Mouse (Mus musculus): ENCODE data around the gene Hoxb3. TPM values are rescaled to one million over a fixed set of nuclear protein-coding genes. Genes with fewer than 3 reads are reported as not detected.
A peak's percentile ranks its signal among the peaks of the same experiment; 100 is the strongest.

Gene Hoxb3
- total RNA-seq (2021), result 10 to 100 TPM; 40.5 to 44.5 TPM
- long read RNA-seq, experiment 1, partial matches to known transcripts, result 0 of 3 reads
- long read RNA-seq, experiment 1, other reads (novel, unspliced or antisense), result 3 of 3 reads
- long read RNA-seq, experiment 2, partial matches to known transcripts, result 14 of 16 reads
- long read RNA-seq, experiment 2, other reads (novel, unspliced or antisense), result 2 of 16 reads

DNA sequence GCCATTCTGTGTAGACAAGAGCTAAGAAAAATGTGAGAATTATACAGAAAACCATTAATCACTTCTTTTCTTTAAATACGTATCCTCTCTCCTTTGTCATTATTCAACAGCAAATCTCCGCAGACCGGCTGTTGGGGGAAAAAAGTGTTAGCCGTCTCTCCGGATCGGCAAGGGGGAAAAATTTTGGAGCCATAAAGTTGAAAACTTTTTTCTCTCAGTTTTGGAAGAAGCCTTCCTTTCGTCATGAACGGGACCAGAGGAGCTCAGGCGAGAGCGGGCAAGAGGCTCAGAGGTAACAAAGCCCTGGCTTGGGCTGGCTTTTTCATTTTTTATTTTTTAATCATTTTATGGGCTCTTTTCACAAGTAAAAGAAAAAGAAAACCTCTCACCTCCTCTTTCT, at the start of gene Hoxb3:
Gene Hoxb3 (plus strand): TSS at position 173 of the 400 bp plus-strand sequence.
- no peak for DNase-seq (ENCODE audit: low spot score in 2 of 2)

DNA sequence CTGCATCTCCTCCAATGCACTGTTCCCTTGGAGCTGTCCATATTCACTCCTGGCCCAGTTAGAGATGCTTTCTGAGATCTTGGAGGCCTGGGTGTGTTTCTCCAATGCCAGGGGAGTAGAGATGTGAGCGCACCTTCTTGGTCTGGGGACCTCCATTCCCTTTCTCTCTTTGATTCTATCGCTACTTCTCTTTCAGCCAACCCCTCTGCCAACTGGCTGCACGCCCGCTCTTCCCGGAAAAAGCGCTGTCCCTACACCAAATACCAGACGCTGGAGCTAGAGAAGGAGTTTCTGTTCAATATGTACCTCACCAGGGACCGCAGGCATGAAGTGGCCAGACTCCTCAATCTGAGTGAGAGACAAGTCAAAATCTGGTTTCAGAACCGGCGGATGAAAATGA, 48.7 kb upstream of the Hoxb3 start:
- no peak for DNase-seq (ENCODE audit: low spot score in 2 of 2)

DNA sequence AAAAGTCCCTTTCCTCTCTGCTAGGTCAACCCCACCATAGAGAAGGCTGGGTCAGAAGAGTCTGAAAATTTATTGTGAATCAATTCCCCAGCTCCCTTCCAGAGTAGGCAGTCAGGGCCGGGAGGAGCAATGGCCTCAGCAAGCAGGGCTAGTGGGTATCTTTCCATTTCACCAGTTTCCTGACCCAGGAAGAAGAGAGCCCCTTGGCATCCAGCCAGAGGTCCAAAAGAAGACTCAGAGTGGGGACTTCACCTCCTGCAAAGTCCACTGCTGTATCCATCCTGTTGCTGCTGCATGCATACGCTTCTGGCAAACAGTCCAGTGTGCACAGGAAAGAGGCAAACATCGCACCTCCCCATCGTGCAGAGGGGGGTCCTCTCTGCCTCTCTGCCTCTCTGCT, 47.2 kb upstream of the Hoxb3 start:
- no peak for DNase-seq (ENCODE audit: low spot score in 2 of 2)

DNA sequence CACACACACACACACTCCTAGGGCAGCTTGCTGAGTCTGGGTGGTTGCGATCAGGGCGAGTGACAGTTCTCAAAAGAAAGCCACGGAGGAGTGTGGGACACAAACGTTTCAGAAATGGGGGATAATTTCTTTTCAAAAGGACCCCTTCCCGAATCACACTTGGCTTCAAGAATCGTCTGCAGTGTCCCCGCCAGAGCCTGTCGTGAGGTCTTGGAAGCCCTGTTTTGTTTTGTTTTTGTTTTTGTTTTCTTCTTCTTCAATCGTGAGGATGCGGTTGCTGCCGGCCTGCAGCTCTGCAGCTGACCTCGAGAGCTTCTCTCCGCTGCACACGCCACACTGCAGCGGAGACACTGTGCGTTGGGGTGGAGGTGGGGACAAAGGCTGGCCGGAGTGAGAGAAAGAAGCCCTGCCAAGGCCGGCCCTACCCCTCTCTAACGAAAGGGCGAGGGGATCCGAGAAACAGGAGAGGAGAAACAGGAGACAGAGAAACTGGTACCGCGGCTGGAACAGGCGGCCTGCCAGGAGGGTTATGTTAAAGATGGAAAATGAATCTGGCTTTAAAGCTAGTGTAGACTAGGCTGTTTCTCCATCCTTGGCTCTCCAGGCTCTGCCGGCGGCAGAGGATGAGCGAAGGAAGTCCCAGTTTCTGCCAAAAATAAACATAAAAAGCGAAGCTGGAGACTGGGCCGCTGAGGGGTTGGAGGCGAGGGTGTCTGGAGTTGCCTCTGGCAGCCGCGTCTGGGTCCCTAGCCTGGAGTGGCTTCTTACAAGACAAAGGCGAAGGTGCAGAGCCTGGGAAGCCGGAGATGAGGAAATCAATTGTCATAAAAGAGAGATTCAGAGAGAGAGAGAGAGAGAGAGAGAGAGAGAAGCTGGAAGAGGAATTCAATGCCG, 45.7 kb upstream of the Hoxb3 start:
- DNase-seq (ENCODE audit: low spot score in 2 of 2), result no peak

DNA sequence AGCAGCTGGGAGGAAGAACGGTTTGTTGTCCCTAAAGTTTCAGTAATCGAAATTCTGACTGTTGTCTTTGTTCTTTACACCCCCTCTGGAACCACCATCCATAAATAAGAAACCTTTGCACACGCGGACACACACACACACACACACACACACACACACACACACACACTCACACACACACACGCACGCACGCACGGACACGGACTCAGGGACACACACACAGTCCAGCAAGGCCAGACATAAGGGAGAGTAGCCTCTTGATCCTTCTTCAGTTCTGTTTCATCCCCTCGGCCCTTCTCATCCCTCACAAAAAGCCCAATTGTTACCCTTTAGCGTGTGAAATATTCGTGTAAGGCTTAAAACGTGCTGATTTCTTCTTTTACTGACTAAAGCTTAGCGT, 44.8 kb upstream of the Hoxb3 start:
- no peak for DNase-seq (ENCODE audit: low spot score in 2 of 2)

DNA sequence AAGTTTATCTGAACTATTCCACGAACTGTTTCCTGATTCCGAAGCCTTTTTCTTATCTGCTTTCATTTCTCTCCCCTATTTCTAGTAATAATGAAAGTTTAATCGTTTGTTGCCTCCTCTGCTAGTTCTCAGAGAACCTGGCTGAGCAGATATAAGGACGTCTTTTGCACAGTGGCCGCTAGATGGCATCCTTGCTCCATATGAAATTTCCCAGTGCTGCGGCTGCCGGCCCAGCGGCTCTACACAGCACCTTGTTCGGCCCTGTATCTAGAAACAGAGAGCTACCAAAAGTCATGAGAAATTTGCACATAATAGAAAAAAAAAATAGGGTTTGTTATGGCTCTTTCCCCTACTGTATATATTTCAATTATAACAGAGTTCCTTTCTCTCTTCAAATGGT, 44.4 kb upstream of the Hoxb3 start:
- DNase-seq (ENCODE audit: low spot score in 2 of 2), result peak in 1 of 2 experiments; percentile 71

DNA sequence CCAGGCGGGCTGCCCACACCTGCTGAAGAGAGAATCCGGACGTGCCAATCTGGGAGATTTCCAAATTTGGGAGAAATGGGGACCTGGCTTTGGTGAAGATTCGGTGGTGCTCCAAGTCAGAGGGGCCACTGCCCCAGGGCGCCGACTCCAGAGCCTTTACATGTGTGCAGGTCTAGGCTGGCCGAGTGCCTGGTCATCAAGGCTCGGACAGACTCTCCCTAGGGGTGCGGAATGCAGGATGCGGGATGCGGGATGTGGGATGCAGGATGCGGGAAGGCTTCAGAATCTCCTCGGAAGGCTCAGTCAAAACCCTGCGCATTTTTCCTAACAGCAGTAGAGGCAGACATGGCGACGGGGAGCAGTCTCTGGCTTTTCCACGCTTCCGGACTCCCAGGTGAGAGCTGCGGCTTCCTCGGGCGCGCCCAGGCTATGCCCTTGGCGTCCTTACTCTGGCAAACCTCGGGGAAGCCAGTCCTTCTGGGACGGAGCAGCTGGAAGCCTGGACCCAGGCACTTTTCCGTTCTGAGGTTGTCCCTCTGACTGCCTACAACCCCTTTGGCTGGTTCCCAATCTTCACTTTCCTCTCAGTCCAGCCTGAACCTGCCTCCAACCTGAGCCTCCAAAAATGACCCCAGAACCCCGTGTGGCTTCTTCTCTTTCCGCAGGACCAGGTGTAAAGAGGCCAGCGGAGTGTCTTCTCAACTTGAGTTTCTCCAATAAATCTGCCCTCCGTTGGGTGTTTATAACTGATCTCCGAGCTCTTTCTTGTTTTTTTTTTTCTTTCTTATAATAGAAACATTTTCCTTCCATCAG, 43.5 kb upstream of the Hoxb3 start:
- DNase-seq (ENCODE audit: low spot score in 2 of 2), result no peak

DNA sequence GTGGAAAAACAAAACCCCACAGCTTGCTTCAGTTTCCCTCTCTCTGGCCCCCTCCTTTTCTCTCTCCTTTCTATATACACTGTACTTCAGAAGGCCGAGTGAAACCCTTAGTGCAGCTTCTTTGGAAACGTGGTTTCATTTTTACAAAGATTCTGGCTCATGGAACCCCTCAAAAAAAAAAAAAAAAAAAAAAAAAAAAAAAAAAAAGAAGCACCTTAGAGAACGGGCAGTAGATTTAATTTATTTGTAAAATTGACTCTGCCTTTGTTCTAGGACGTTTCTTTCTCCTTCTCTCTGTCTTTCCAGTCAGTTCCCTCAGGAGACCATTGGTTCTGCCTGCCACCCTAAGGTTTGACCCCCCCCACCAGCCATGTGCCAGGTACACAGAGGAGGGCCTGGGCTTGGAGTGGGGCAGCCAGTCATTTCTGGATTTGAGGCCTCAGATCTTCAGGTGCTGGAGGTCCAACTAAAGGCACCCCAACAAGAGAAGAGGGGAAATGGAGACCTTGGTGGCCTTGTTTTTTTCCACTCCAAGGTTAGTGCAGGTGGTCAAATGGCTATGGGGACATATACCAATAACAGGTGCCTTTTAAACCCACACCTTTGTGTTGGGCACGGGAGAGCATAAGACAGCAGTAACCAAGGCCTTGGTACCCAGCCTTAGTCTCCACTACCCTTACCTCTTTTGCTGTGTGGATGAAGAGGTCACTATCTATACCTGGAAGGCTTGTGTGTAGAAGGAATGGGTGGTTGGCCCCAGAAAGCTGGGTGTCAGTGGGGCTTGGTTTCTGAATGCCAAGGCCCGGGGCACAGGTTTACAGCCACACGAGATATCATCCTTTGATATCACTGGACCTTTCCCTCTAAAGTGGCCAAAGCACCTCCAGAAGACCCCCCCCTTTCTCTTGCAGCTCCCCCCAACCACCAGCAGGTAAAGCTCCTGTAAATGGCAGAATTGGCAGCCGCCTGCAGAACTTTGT, 42.4 kb upstream of the Hoxb3 start:
- DNase-seq (ENCODE audit: low spot score in 2 of 2), result no peak

DNA sequence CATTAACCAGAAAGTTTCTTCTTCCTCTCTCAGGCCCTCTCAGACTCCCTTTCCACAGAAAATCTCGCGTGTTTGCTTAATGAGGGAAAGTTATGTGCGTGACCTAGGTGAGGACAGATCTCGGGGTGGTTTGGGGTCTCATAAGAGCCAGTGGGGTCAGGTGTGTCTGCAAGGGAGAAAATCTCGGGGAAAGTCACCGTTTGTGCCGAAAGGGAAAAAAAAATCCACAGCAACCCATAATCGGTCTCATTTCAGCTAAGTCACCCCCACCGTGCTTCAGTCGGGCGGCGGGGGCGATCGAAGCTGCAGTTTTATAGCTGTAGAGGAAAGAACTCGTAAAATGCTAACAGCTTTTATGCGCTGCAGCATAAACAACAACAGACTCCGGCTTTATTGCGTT, 41.7 kb upstream of the Hoxb3 start:
- no peak for DNase-seq (ENCODE audit: low spot score in 2 of 2)

DNA sequence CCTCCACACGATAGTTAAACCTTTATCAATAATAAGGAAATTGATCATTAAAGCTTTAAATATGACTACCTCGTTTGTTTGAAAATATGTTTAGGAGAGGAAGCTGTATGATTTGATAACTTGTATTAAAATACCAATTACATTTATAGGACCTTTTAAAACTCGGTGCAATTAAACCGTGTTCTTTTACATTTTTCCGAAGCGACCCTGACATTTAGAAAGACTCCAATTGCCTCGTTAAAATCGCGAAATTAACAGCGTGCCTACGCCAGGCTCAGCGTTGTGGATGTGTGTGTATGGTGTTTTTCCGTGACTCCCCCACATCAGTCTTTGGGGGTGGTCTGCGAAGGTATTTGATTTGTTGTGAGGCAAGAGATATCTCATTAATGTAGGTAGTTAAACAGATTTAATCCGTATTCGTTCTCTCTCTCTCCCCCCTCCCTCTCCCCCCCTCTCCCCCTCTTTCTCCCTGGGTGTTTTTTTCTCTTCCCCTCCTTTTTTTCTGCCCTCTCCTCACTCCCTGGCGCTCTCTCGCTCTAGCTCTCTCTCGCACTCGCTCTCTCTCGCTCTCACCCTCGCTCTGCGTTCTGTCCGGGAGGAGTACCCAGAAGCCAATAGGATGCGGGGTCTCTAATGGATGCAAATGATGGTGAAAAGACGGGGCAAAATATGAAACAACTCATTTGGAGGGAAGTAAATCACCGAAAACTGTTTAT, 41.1 kb upstream of the Hoxb3 start, which contains the start of gene Hoxb8:
Gene Hoxb8 (plus strand): TSS at position 51 of the 716 bp plus-strand sequence.
- no peak for DNase-seq (ENCODE audit: low spot score in 2 of 2)

DNA sequence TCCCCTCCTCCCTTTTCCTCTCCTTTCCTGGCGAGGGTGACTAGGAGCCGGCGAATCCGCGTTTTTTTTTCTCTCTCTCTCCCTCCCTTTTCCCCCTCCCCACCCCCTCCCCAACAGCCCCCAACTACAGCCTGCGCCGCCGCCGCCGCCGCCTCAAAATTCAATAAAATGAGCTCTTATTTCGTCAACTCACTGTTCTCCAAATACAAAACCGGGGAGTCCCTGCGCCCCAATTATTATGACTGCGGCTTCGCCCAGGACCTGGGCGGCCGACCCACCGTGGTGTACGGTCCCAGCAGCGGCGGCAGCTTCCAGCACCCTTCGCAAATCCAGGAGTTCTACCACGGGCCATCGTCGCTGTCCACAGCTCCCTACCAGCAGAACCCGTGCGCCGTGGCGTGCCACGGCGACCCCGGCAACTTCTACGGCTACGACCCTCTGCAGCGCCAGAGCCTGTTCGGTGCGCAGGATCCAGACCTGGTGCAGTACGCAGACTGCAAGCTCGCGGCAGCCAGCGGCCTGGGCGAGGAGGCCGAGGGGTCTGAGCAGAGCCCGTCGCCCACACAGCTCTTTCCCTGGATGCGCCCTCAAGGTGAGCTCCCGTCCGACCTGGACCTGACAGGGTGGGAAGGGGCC, 40.2 kb upstream of the Hoxb3 start:
- DNase-seq (ENCODE audit: low spot score in 2 of 2), result no peak

DNA sequence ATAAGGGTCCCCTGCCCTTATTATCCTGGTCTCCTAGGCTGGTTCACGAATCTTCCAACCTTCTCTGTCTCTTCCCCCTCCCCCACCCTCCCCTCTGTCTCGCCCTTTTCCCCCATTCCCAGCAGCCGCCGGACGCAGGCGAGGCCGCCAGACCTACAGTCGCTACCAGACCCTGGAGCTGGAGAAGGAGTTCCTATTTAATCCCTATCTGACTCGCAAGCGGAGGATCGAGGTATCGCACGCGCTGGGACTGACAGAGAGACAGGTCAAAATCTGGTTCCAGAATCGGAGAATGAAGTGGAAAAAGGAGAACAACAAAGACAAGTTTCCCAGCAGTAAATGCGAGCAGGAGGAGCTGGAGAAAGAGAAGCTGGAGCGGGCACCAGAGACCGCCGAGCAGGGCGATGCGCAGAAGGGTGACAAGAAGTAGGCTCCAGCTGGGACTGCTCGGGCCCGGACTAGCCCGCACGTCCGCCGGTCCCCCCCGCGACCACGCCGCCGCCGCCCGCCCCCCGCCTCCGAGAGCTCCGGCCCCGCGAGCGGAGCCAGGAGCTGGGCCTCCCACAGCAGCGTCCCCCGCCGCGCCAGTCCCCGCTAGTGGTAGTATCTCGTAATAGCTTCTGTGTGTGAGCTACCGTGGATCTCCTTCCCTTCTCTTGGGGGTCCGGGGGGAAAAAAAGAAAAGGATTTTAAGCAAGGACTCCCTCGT, 38.9 kb upstream of the Hoxb3 start:
- DNase-seq (ENCODE audit: low spot score in 2 of 2), result no peak

DNA sequence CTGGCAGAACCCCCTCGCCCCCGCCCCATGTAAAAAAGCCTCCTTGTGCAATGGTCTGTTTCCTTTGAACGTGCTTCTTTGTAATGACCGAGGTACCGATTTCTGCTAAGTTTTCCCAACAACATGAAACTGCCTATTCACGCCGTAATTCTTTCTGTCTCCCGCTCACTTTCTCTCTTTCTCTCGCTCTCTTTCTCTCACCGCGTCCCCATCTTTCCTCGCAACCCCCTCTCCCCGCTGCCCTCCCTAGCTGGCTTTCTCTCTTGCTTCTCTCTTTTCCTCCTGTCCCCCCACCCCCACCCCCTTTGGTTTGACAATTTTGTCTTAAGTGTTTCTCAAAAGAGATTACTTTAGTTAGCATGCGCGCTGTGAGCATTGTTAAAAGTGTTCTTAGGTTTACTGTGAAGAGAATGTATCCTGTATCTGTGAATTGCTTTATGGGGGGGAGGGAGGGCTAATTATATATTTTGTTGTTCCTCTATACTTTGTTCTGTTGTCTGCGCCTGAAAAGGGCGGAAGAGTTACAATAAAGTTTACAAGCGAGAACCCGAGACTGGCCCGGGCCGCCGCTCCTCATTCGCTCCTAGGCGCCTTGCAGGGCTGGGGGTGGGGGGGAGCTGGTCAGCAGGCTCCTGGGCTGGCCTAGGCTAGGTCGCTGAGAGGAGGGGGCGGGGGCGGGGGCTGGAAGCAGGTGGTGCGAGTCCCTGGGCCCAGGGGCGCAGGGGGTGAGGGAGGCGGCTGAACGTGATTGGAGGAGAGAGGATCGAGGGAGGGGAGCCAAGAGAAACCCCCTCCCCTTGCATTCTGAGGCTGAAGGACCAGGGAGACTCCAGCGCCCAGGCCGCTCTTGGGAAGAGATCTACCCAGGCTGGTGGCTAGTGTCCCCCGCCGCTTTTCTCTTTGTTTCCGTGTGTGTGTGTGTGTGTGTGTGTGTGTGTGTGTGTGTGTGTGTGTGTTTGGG, 38.1 kb upstream of the Hoxb3 start:
- DNase-seq (ENCODE audit: low spot score in 2 of 2), result no peak

DNA sequence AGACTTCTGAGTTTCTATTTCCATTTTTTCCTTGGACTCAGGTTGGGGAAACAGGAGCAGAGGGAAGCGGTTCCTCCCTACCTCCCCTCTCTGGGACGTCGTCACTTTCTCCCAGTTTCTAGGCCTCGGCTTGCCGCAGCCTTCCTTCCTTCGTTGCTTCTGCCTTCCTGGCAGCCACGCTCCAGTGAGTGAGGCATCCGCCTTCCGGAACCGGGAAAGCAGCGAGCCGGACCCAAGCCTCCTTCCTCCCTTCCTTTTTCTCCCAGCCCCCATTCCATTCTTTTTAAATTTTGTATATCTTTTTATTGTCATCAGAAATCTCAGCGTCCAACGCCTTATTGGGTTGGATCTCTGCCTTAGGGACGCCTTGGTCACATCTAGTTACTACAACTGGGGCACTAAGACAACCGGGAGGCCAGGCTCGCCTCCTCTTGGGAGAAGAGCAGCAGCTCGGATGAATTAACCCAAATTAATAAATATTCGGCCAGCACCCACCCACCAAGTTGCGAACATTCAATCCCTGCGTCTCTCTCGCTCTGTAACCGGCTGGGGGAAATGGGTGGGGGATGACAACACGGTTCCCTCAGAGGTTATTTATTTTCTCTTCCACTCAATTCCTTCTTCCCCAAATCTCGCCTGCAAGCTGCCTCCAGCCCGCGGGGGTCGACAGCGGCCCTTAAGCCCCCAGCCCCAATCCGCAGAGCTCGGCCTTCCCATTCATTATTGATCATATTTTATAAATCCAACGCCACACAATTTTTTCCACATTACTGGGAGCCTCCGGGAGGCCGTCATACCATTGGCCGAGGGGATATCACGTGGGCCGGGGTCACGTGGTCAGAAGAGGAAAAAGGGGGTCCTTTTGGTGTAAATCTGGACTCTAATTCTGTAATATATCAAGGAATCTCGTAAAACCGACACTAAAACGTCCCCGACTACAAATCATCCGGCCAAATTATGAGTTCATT, 37.1 kb upstream of the Hoxb3 start, which contains the start of gene Hoxb7:
Gene Hoxb7 (plus strand): TSS at position 853 of the 968 bp plus-strand sequence.
- no peak for DNase-seq (ENCODE audit: low spot score in 2 of 2)

DNA sequence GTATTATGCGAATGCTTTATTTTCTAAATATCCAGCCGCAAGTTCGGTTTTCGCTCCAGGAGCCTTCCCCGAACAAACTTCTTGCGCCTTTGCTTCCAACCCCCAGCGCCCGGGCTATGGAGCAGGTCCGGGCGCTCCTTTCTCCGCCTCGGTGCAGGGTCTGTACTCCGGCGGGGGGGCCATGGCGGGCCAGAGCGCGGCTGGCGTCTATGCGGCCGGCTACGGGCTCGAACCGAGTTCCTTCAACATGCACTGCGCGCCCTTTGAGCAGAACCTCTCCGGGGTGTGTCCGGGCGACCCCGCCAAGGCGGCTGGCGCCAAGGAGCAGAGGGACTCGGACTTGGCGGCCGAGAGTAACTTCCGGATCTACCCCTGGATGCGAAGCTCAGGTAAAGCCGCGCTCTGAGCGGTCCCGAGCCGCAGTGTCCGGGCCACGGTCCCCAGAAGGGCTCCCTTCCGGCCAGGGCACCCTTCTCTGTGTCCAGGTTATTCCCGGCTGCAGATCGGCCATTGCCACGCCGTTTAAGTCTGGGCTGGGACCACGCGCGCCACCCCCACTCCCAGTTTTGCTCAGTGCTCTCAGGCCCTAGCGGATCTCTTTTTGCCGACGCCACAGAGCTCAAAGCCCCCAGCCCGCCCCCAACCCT, 36.3 kb upstream of the Hoxb3 start:
- DNase-seq (ENCODE audit: low spot score in 2 of 2), result no peak

DNA sequence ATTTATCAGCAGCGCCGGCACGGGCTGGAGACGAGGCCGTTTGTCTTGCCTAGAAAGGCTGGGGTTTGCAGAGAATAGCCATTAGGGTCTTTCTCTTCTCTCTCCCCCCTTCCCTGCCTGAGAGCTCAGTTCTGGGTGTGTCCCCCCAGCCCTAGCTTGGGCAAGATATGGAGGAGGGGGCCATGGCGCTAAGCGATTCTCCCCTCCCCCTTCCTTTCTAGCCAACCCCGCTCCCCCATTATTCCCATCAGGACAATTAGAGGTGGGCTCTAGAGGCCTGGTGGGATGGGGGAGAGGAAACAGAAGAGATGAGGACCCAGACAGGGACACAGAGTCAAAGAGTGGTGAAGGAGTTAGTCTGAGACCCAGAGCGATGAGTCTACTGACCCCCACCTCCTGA, 35.7 kb upstream of the Hoxb3 start:
- no peak for DNase-seq (ENCODE audit: low spot score in 2 of 2)
